Mouse (Mus musculus) liver, embryonic 14.5 days (tissue): ENCODE results near the gene Prrt2. TPM values are rescaled to one million over a fixed set of nuclear protein-coding genes. Genes with fewer than 3 reads are reported as not detected.

Source experiments
- ATAC-seq: fragments of 200-750 bp; cut with Nextera tagmentation; 2 replicates; pipeline ENCODE4 v1.8.0; 2017; ENCODE audit warnings: moderate number of reproducible peaks, mild to moderate bottlenecking, moderate library complexity; ENCODE audit not compliant: insufficient read depth
- DNase-seq, 3 experiments: peaks; one replicate each; pipeline ENCODE4 v3.0.0-alpha.2; 2012 to 2013; ENCODE audit warnings: low read depth in 3 of 3, low spot score in 3 of 3
- H3K27ac ChIP-seq: fragments of 300-500 bp; sonication (generic); 2 replicates; pipeline ENCODE4 v1.5.1; 2014; ENCODE audit warnings: moderate library complexity, mild to moderate bottlenecking, control low read depth, inconsistent platforms
- H3K27me3 ChIP-seq: fragments of 300-500 bp; sonication (generic); 2 replicates; pipeline ENCODE4 v1.6.1; 2014; ENCODE audit warnings: mild to moderate bottlenecking, low read length, moderate library complexity; ENCODE audit not compliant: control insufficient read depth, insufficient read depth
- H3K36me3 ChIP-seq: fragments of 300-500 bp; sonication (generic); replicated peaks from 2 replicates; pipeline ENCODE4 v1.6.1; 2014; ENCODE audit warnings: low read depth; ENCODE audit not compliant: control insufficient read depth, insufficient read depth
- H3K4me1 ChIP-seq, 2 experiments: fragments of 200-500 bp in 1 of 2; fragments of 300-500 bp in 1 of 2; sonication (generic) in 1 of 2; replicated peaks; 2 replicates each; pipeline ENCODE4 v1.6.1; 2012 to 2014; ENCODE audit warnings: antibody characterized with exemption in 1 of 2, inconsistent platforms in 1 of 2, low read length in 1 of 2; ENCODE audit not compliant: control insufficient read depth in 2 of 2, insufficient read depth in 2 of 2
- H3K4me2 ChIP-seq: fragments of 300-500 bp; sonication (generic); 2 replicates; pipeline ENCODE4 v1.6.1; 2014; ENCODE audit warnings: low read depth, mild to moderate bottlenecking, control low read depth, moderate library complexity
- H3K4me3 ChIP-seq, 2 experiments: fragments of 200-500 bp in 1 of 2; fragments of 300-500 bp in 1 of 2; sonication (generic) in 1 of 2; 2 replicates each; pipeline ENCODE4 v1.5.1; 2012 to 2014; ENCODE audit warnings: low read depth in 2 of 2, low read length in 2 of 2, mild to moderate bottlenecking in 2 of 2, control low read depth in 1 of 2, inconsistent platforms in 1 of 2, moderate library complexity in 1 of 2; ENCODE audit not compliant: insufficient read depth in 1 of 2
- H3K9ac ChIP-seq: fragments of 300-500 bp; sonication (generic); replicated peaks from 2 replicates; pipeline ENCODE4 v1.6.1; 2014; ENCODE audit warnings: mild to moderate bottlenecking, control low read depth, moderate library complexity
- H3K9me3 ChIP-seq: fragments of 300-500 bp; sonication (generic); 2 replicates; pipeline ENCODE4 v1.6.1; 2016; ENCODE audit warnings: low read length, mixed read lengths; ENCODE audit not compliant: control insufficient read depth
- CTCF ChIP-seq: IDR thresholded peaks from 2 replicates; pipeline ENCODE4 v1.5.1; 2016; ENCODE audit warnings: antibody characterized with exemption, low read depth, control low read depth
- EP300 ChIP-seq: IDR thresholded peaks from 2 replicates; pipeline ENCODE4 v1.6.1; 2016; ENCODE audit warnings: antibody characterized with exemption, low read depth
- WGBS: fragments of 180-500 bp; shearing (Covaris S2); extraction: QIAGEN DNeasy Blood & Tissue Kit; methylation state at CpG from one replicate; pipeline ENCODE4 v1.1.7; 2014; ENCODE audit not compliant: insufficient replicate concordance; 5-methylcytosine and 5-hydroxymethylcytosine counted together
- polyA plus RNA-seq, 2 experiments: library from polyadenylated mRNA; depleted of rRNA in 1 of 2; stranded (reverse) in 1 of 2; unstranded in 1 of 2; fragments of >200 nt; fragmentation: Nextera tagmentation in 1 of 2; extraction: Ambion mirVana in 1 of 2; gene quantifications; 2 replicates each; pipeline versions ENCODE4 v1.2.1 to v1.2.3; 2012 to 2014

The Prrt2 gene
- polyA plus RNA-seq, 2 experiments = 0.08 to 0.41 TPM

DNA sequence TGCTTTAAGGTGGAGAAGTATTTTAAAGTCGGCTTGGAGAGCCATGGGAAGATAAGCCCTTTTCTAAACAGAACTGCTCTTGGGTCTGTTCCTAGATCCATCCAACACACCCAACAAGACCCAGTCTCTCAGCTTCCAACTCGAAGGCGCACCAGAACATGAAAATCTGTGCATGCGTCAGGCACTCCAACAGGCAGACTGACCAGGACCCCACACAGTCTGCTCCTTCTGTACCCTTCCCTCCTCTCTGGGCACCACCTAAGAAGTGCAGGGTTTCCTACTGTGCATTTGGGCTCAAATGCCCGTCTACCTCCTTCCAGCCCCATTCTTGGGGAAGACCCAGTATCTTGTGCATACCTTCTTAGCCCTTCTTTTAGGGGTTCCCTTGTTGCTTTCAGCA is 520 bp downstream of the Prrt2 start:
- DNase-seq (no peak), ATAC-seq (no peak)
- H3K9me3 ChIP-seq = no peaks in the 10 kb centered on the region
- peak overlapping the region; percentile 7 to 36; a peak in 2 of 4 replicates for H3K4me3 ChIP-seq
- H3K9ac ChIP-seq = no peak overlapping the region
- no peak for TF ChIP-seq EP300
- TF ChIP-seq CTCF = no peak
- peaks cover 24 to 35% of the 10 kb centered on the region in 2 experiments for H3K4me1 ChIP-seq
- peak overlapping the region; percentile 67 for H3K4me2 ChIP-seq
- H3K27ac ChIP-seq = no peak overlapping the region
- no peaks in the 10 kb centered on the region for H3K27me3 ChIP-seq
- 61% methylated on average over 5 of the region's 5 CpGs for WGBS
- H3K36me3 ChIP-seq = peaks cover 27% of the 10 kb centered on the region

DNA sequence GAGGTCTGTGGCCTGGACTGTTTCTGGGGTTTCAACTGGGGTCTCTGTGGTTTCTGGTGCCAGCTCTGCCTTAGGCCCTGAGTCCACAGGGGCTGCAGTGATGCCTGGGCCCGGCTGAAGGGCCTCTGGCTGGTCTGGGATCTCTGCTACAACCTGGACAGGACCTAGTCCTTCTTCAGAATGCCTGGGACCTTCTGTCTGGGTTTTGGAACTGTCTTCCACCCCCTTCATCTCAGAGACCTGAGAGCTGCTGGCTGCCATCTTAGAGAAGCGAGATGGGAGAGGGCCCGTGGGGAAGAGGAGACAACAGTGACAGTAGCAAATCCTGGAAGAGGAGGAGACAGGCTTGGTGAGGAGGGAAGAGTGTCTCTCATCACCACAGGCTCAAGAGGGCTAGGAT is 980 bp downstream of the Prrt2 start:
- Histone ChIP-seq H3K9ac (no peak overlapping the region), H3K9me3 (no peaks in the 10 kb centered on the region), H3K4me2 (no peak overlapping the region), H3K27me3 (no peaks in the 10 kb centered on the region), H3K27ac (no peak overlapping the region), H3K4me3 (no peak overlapping the region), H3K36me3 (peaks cover 29% of the 10 kb centered on the region), H3K4me1 (peaks cover 24 to 36% of the 10 kb centered on the region in 2 experiments)
- TF ChIP-seq CTCF (no peak), EP300 (no peak)
- WGBS = 67% methylated on average over 3 of the region's 3 CpGs
- ATAC-seq (no peak), DNase-seq (no peak)

GRCm38 (mm10) chr7:127019306-127019960 is 1.6 kb downstream of the Prrt2 start:
- Histone ChIP-seq H3K4me2 (no peak overlapping the region), H3K4me1 (peaks cover 24 to 34% of the 10 kb centered on the region in 2 experiments), H3K9ac (no peak overlapping the region), H3K27ac (no peak overlapping the region), H3K36me3 (peaks cover 27% of the 10 kb centered on the region), H3K9me3 (no peaks in the 10 kb centered on the region), H3K4me3 (no peak overlapping the region), H3K27me3 (no peaks in the 10 kb centered on the region)
- WGBS = 69% methylated on average over 14 of the region's 14 CpGs
- TF ChIP-seq EP300 (no peak), CTCF (no peak)
- ATAC-seq (no peak), DNase-seq (no peak)

DNA sequence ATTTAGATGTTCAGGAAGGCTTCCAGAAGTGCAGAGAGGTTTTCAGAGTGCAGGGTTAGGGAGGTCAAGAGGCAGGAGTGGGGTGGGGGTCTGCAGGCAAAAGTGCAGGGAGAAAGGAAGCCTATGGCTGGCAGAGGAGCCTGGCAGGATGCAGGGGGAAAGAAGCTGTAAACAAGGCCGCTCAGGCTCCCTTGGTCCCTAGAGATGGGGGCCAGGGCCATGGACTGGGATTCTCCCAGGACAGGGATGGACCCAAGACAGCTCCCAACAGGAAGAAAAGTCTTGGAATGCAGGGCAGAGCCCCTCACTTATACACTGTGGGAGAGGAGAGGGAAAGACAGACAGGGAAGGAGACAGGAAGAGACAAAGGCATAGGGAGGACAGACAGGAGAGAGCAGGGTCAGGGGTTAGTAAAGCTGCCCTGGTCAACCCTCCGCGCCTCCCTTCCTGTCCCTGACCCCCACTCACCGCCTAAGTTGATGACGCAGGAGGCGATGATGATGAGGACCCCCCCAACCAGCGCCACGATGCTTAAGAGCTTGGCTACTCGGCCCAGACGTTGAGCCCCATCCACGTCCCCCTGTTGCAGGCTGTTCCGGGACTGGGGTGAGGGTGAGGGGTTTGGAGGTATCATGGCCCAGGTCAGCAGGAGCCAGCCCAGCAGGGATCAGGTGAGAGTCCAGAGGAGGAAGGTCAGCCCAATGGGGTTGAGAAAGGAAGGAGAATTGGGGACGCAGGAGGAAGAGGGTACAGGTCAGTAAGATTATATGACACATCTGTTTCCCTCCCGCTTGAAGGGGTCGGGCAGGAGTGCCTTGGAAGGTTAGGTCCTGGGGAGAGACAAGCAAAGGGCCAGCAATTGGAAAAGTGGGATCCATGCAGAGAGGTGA is 2.4 kb downstream of the Prrt2 start:
- DNase-seq (no peak), ATAC-seq (no peak)
- no peak overlapping the region for H3K4me3 ChIP-seq
- TF ChIP-seq EP300 (no peak), CTCF (no peak)
- H3K27ac ChIP-seq = no peak overlapping the region
- H3K9me3 ChIP-seq = no peaks in the 10 kb centered on the region
- H3K4me2 ChIP-seq = no peak overlapping the region
- 75% methylated on average over 15 of the region's 15 CpGs for WGBS
- H3K4me1 ChIP-seq = peaks cover 16 to 29% of the 10 kb centered on the region in 2 experiments
- H3K9ac ChIP-seq = no peak overlapping the region
- H3K27me3 ChIP-seq = no peaks in the 10 kb centered on the region
- H3K36me3 ChIP-seq = peaks cover 19% of the 10 kb centered on the region

- Histone ChIP-seq H3K4me3 (no peak overlapping the region), H3K4me2 (peak overlapping the region; percentile 31; the same call in 1 of the 2 replicates), H3K9ac (no peak overlapping the region; the same call in 1 of the 2 replicates), H3K27me3 (no peaks in the 10 kb centered on the region), H3K9me3 (no peaks in the 10 kb centered on the region), H3K27ac (peak overlapping the region; percentile 14; the same call in 1 of the 2 replicates), H3K36me3 (peaks cover 12% of the 10 kb centered on the region), H3K4me1 (peaks cover 9 to 30% of the 10 kb centered on the region in 2 experiments)
- WGBS = 46% methylated on average over 6 of the region's 6 CpGs
- no peak for DNase-seq
- TF ChIP-seq CTCF (no peak), EP300 (no peak)
- ATAC-seq = no peak
Measured at GRCm38 (mm10) chr7:127017950-127018345, 3.1 kb downstream of the Prrt2 start.
